Mouse (Mus musculus) liver, embryonic 14.5 days (tissue): ENCODE data around the gene Vmn2r85. TPM values are rescaled to one million over a fixed set of nuclear protein-coding genes. Genes with fewer than 3 reads are reported as not detected.
"Not testable (repeated sequence)": the region's sequence is repeated elsewhere in the genome, so short reads cannot be mapped to it uniquely, and the experiment has no call there.

Experiments used
- ATAC-seq: fragments of 200-750 bp; cut with Nextera tagmentation; 2 replicates; pipeline ENCODE4 v1.8.0; 2017; ENCODE audit warnings: moderate number of reproducible peaks, mild to moderate bottlenecking, moderate library complexity; ENCODE audit not compliant: insufficient read depth
- DNase-seq, 3 experiments: peaks; one replicate each; pipeline ENCODE4 v3.0.0-alpha.2; 2012 to 2013; ENCODE audit warnings: low read depth in 3 of 3, low spot score in 3 of 3
- H3K27ac ChIP-seq: fragments of 300-500 bp; sonication (generic); 2 replicates; pipeline ENCODE4 v1.5.1; 2014; ENCODE audit warnings: moderate library complexity, mild to moderate bottlenecking, control low read depth, inconsistent platforms
- H3K27me3 ChIP-seq: fragments of 300-500 bp; sonication (generic); 2 replicates; pipeline ENCODE4 v1.6.1; 2014; ENCODE audit warnings: mild to moderate bottlenecking, low read length, moderate library complexity; ENCODE audit not compliant: control insufficient read depth, insufficient read depth
- H3K36me3 ChIP-seq: fragments of 300-500 bp; sonication (generic); replicated peaks from 2 replicates; pipeline ENCODE4 v1.6.1; 2014; ENCODE audit warnings: low read depth; ENCODE audit not compliant: control insufficient read depth, insufficient read depth
- H3K4me1 ChIP-seq, 2 experiments: fragments of 200-500 bp in 1 of 2; fragments of 300-500 bp in 1 of 2; sonication (generic) in 1 of 2; replicated peaks; 2 replicates each; pipeline ENCODE4 v1.6.1; 2012 to 2014; ENCODE audit warnings: antibody characterized with exemption in 1 of 2, inconsistent platforms in 1 of 2, low read length in 1 of 2; ENCODE audit not compliant: control insufficient read depth in 2 of 2, insufficient read depth in 2 of 2
- H3K4me2 ChIP-seq: fragments of 300-500 bp; sonication (generic); 2 replicates; pipeline ENCODE4 v1.6.1; 2014; ENCODE audit warnings: low read depth, mild to moderate bottlenecking, control low read depth, moderate library complexity
- H3K4me3 ChIP-seq, 2 experiments: fragments of 200-500 bp in 1 of 2; fragments of 300-500 bp in 1 of 2; sonication (generic) in 1 of 2; 2 replicates each; pipeline ENCODE4 v1.5.1; 2012 to 2014; ENCODE audit warnings: low read depth in 2 of 2, low read length in 2 of 2, mild to moderate bottlenecking in 2 of 2, control low read depth in 1 of 2, inconsistent platforms in 1 of 2, moderate library complexity in 1 of 2; ENCODE audit not compliant: insufficient read depth in 1 of 2
- H3K9ac ChIP-seq: fragments of 300-500 bp; sonication (generic); replicated peaks from 2 replicates; pipeline ENCODE4 v1.6.1; 2014; ENCODE audit warnings: mild to moderate bottlenecking, control low read depth, moderate library complexity
- H3K9me3 ChIP-seq: fragments of 300-500 bp; sonication (generic); 2 replicates; pipeline ENCODE4 v1.6.1; 2016; ENCODE audit warnings: low read length, mixed read lengths; ENCODE audit not compliant: control insufficient read depth
- CTCF ChIP-seq: IDR thresholded peaks from 2 replicates; pipeline ENCODE4 v1.5.1; 2016; ENCODE audit warnings: antibody characterized with exemption, low read depth, control low read depth
- EP300 ChIP-seq: IDR thresholded peaks from 2 replicates; pipeline ENCODE4 v1.6.1; 2016; ENCODE audit warnings: antibody characterized with exemption, low read depth
- WGBS: fragments of 180-500 bp; shearing (Covaris S2); extraction: QIAGEN DNeasy Blood & Tissue Kit; methylation state at CpG from one replicate; pipeline ENCODE4 v1.1.7; 2014; ENCODE audit not compliant: insufficient replicate concordance; 5-methylcytosine and 5-hydroxymethylcytosine counted together
- polyA plus RNA-seq, 2 experiments: library from polyadenylated mRNA; depleted of rRNA in 1 of 2; stranded (reverse) in 1 of 2; unstranded in 1 of 2; fragments of >200 nt; fragmentation: Nextera tagmentation in 1 of 2; extraction: Ambion mirVana in 1 of 2; gene quantifications; 2 replicates each; pipeline versions ENCODE4 v1.2.1 to v1.2.3; 2012 to 2014

Vmn2r85 gene
- polyA plus RNA-seq, 2 experiments: not detected

DNA sequence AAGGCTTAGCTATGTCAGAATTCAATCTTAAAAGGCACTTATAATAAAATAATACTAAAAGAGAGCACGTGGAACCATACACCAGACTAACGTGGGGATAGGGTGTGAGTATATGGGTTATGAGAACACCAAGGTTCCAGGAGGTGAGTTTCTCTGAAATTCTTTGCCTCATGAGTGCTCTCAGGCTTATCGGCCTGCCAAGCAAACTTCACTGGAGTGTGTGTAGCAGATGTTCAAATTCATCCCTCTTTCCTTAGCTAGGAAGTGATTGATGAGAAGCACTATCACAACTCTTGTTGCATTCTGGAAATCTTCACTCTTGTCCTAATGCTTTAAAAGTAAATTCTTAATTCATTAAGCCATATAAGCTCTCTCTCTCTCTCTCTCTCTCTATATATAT lies 9.1 kb downstream of the Vmn2r85 start:
- TF ChIP-seq EP300 (no peak), CTCF (no peak)
- Histone ChIP-seq H3K9ac (no peak overlapping the region), H3K36me3 (no peaks in the 10 kb centered on the region), H3K27me3 (no peaks in the 10 kb centered on the region), H3K4me2 (no peak overlapping the region), H3K27ac (no peak overlapping the region), H3K9me3 (no peaks in the 10 kb centered on the region), H3K4me3 (no peak overlapping the region), H3K4me1 (no peaks in the 10 kb centered on the region)
- no peak for DNase-seq
- no peak for ATAC-seq
- WGBS: 45% methylated on average over 3 of the region's 3 CpGs

DNA sequence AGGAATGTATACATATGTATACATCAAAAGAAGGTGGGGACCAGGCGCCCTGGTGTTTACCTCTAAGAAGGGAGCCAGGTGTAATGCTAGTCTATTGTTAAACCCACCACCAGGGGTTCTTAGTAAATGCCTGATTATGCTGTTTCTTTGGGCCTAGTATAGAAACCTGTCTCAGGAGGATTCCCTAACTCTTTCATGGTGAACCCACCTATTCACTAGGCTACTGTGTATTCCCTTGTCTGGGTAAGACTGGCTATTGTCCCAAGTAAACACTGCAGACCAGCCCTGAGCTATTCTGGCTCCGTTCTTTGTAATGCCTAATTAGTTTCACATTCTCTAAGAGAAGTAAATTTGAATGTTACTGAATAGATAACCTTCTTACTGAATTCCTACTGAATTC lies 9.5 kb downstream of the Vmn2r85 start:
- H3K27ac ChIP-seq, H3K4me2 ChIP-seq, H3K9me3 ChIP-seq, H3K4me1 ChIP-seq, H3K36me3 ChIP-seq, H3K27me3 ChIP-seq, H3K4me3 ChIP-seq, ATAC-seq, H3K9ac ChIP-seq, DNase-seq: not testable (repeated sequence)
- 53% methylated on average over 2 of the region's 2 CpGs for WGBS

- H3K4me1 ChIP-seq, H3K36me3 ChIP-seq, H3K4me2 ChIP-seq, H3K4me3 ChIP-seq, H3K9me3 ChIP-seq, DNase-seq, H3K27ac ChIP-seq, H3K27me3 ChIP-seq, ATAC-seq, H3K9ac ChIP-seq: not testable (repeated sequence)
Observed at GRCm38 (mm10) chr10:130416352-130416751, 13.2 kb downstream of the Vmn2r85 start.

- not testable (repeated sequence) for H3K4me3 ChIP-seq, H3K36me3 ChIP-seq, H3K9ac ChIP-seq, H3K27ac ChIP-seq, H3K27me3 ChIP-seq, H3K9me3 ChIP-seq, H3K4me1 ChIP-seq, DNase-seq, H3K4me2 ChIP-seq
- ATAC-seq: peak; percentile 43
- 61% methylated on average over 21 of the region's 35 CpGs for WGBS
Observed at GRCm38 (mm10) chr10:130412167-130412698, 17.3 kb downstream of the Vmn2r85 start.

GRCm38 (mm10) chr10:130394232-130394631 lies 35.3 kb downstream of the Vmn2r85 start, which contains the start of gene Vmn2r84:
TSS of gene Vmn2r84 (minus strand) at chr10:130394332.
- Histone ChIP-seq H3K27me3 (no peaks in the 10 kb centered on the region), H3K9ac (no peak within 1 kb of the TSS), H3K4me3 (no peak within 1 kb of the TSS), H3K36me3 (no peaks in the 10 kb centered on the region), H3K4me1 (no peaks in the 10 kb centered on the region), H3K4me2 (no peak within 1 kb of the TSS), H3K27ac (no peak within 1 kb of the TSS), H3K9me3 (no peaks in the 10 kb centered on the region)
- ATAC-seq (no peak), DNase-seq (no peak)
- TF ChIP-seq EP300: no peak
- TF ChIP-seq CTCF: no peak

- Histone ChIP-seq H3K4me3 (no peak overlapping the region), H3K9ac (no peak overlapping the region), H3K9me3 (no peaks in the 10 kb centered on the region), H3K36me3 (no peaks in the 10 kb centered on the region), H3K27ac (no peak overlapping the region), H3K4me2 (no peak overlapping the region), H3K27me3 (no peaks in the 10 kb centered on the region), H3K4me1 (no peaks in the 10 kb centered on the region)
- 59% methylated on average over 2 of the region's 2 CpGs for WGBS
- DNase-seq (no peak), ATAC-seq (peak; percentile 30; the same call in 1 of the 2 replicates)
- TF ChIP-seq CTCF (no peak), EP300 (no peak)
Observed at GRCm38 (mm10) chr10:130375145-130375544, 54.4 kb downstream of the Vmn2r85 start.
